Mouse (Mus musculus) skeletal muscle tissue, adult 2 months (tissue): ENCODE measurements around the gene Cep131.
A peak's percentile ranks its signal among the peaks of the same experiment; 100 is the strongest.

Experiments used
- DNase-seq: peaks from one replicate; pipeline ENCODE4 v3.0.0-alpha.2; 2012; ENCODE audit warnings: low read depth, low spot score

The Cep131 gene

GRCm38 (mm10) chr11:120086702-120087152 lies at the start of gene Cep131:
Cep131 (minus strand) TSS chr11:120086827.
- peak; percentile 95 for DNase-seq

GRCm38 (mm10) chr11:120136195-120136594 lies 49.6 kb upstream of the Cep131 start:
- no peak for DNase-seq

GRCm38 (mm10) chr11:120134847-120135530 lies 48.4 kb upstream of the Cep131 start:
- DNase-seq, result no peak

GRCm38 (mm10) chr11:120134148-120134547 lies 47.5 kb upstream of the Cep131 start:
- DNase-seq, result no peak

- DNase-seq, result no peak
These were observed 42.7 kb upstream of the Cep131 start for GRCm38 (mm10) chr11:120129281-120129680.

GRCm38 (mm10) chr11:120126845-120127244 lies 40.2 kb upstream of the Cep131 start:
- DNase-seq, result no peak

- DNase-seq, result peak; percentile 70
These were observed 35.5 kb upstream of the Cep131 start for GRCm38 (mm10) chr11:120122126-120122525.

GRCm38 (mm10) chr11:120120642-120121420 lies 34.2 kb upstream of the Cep131 start:
- DNase-seq, result no peak

- DNase-seq, result no peak
These were observed 33.4 kb upstream of the Cep131 start for GRCm38 (mm10) chr11:120119936-120120541.

GRCm38 (mm10) chr11:120119108-120119507 lies 32.5 kb upstream of the Cep131 start:
- no peak for DNase-seq

- DNase-seq, result no peak
These were observed 31.0 kb upstream of the Cep131 start for GRCm38 (mm10) chr11:120117626-120118025.

- DNase-seq, result no peak
These were observed 28.0 kb upstream of the Cep131 start for GRCm38 (mm10) chr11:120114488-120115215.

GRCm38 (mm10) chr11:120112136-120112535 lies 25.5 kb upstream of the Cep131 start:
- no peak for DNase-seq

GRCm38 (mm10) chr11:120111033-120111432 lies 24.4 kb upstream of the Cep131 start:
- DNase-seq, result peak; percentile 42

- DNase-seq, result no peak
These were observed 23.9 kb upstream of the Cep131 start for GRCm38 (mm10) chr11:120110554-120110953.

- DNase-seq, result no peak
These were observed 23.1 kb upstream of the Cep131 start for GRCm38 (mm10) chr11:120109558-120110210.

- DNase-seq, result no peak
These were observed 21.2 kb upstream of the Cep131 start for GRCm38 (mm10) chr11:120107796-120108195.

GRCm38 (mm10) chr11:120107026-120107425 lies 20.4 kb upstream of the Cep131 start:
- DNase-seq, result no peak

- DNase-seq, result no peak
These were observed 16.9 kb upstream of the Cep131 start for GRCm38 (mm10) chr11:120103431-120103997.

- peak; percentile 54 for DNase-seq
These were observed 14.4 kb upstream of the Cep131 start for GRCm38 (mm10) chr11:120101036-120101435.
